Mouse (Mus musculus) ES-CJ7 (cell line): ENCODE measurements around the gene Sptan1.
"Not testable (repeated sequence)": the region's sequence is repeated elsewhere in the genome, so short reads cannot be mapped to it uniquely, and the experiment has no call there.

Source experiments
- DNase-seq: peaks from one replicate; pipeline ENCODE4 v3.0.0; 2011; ENCODE audit warnings: low read depth, low spot score

Sptan1 gene

GRCm38 (mm10) chr2:30009101-30009500 lies 43.7 kb downstream of the Sptan1 start:
- no peak for DNase-seq

- no peak for DNase-seq
These were observed 45.5 kb downstream of the Sptan1 start for GRCm38 (mm10) chr2:30010840-30011281.

- no peak for DNase-seq
These were observed 49.1 kb downstream of the Sptan1 start for GRCm38 (mm10) chr2:30014326-30014966.

- no peak for DNase-seq
These were observed 60.1 kb downstream of the Sptan1 start for GRCm38 (mm10) chr2:30025454-30025853.

- DNase-seq, result no peak
These were observed 61.6 kb downstream of the Sptan1 start for GRCm38 (mm10) chr2:30026997-30027396.

GRCm38 (mm10) chr2:30032244-30032846 lies 67.0 kb downstream of the Sptan1 start:
- peak; percentile 64 for DNase-seq

- no peak for DNase-seq
These were observed 67.6 kb downstream of the Sptan1 start for GRCm38 (mm10) chr2:30032957-30033356.

- no peak for DNase-seq
These were observed 72.4 kb downstream of the Sptan1 start for GRCm38 (mm10) chr2:30037762-30038161.

- no peak for DNase-seq
These were observed 73.0 kb downstream of the Sptan1 start for GRCm38 (mm10) chr2:30038370-30038769.

GRCm38 (mm10) chr2:30039687-30040086 lies 74.3 kb downstream of the Sptan1 start:
- DNase-seq, result no peak

GRCm38 (mm10) chr2:30042445-30042844 lies 77.1 kb downstream of the Sptan1 start:
- DNase-seq, result peak; percentile 96

- no peak for DNase-seq
These were observed 79.2 kb downstream of the Sptan1 start for GRCm38 (mm10) chr2:30044550-30044949.

GRCm38 (mm10) chr2:30047127-30047526 lies 81.8 kb downstream of the Sptan1 start:
- no peak for DNase-seq

GRCm38 (mm10) chr2:30048101-30048501 lies 82.7 kb downstream of the Sptan1 start:
- peak; percentile 62 for DNase-seq

- peak; percentile 97 for DNase-seq
These were observed 83.5 kb downstream of the Sptan1 start, which contains the start of gene Wdr34 for GRCm38 (mm10) chr2:30048699-30049388. TSS of gene Wdr34 (minus strand) at chr2:30048881.

GRCm38 (mm10) chr2:30049831-30050230 lies 84.5 kb downstream of the Sptan1 start:
- DNase-seq, result no peak

GRCm38 (mm10) chr2:30051992-30052761 lies 86.8 kb downstream of the Sptan1 start:
- DNase-seq, result peak; percentile 76

GRCm38 (mm10) chr2:30055310-30055709 lies 90.0 kb downstream of the Sptan1 start:
- not testable (repeated sequence) for DNase-seq

- DNase-seq, result no peak
These were observed 91.4 kb downstream of the Sptan1 start for GRCm38 (mm10) chr2:30056736-30057135.

- peak; percentile 93 for DNase-seq
These were observed 92.0 kb downstream of the Sptan1 start, which contains the start of gene Set for GRCm38 (mm10) chr2:30057223-30057904. TSS of gene Set (plus strand) at chr2:30057378.

- DNase-seq, result peak; percentile 91
These were observed 93.1 kb downstream of the Sptan1 start for GRCm38 (mm10) chr2:30058418-30058817.
